Mouse (Mus musculus) kidney, embryonic 16.5 days (tissue): Measurements from ENCODE around the gene Atp5d. TPM values are rescaled to one million over a fixed set of nuclear protein-coding genes. Genes with fewer than 3 reads are reported as not detected.
"Not testable (repeated sequence)": the region's sequence is repeated elsewhere in the genome, so short reads cannot be mapped to it uniquely, and the experiment has no call there.

Experiments used
- ATAC-seq: fragments of 200-750 bp; cut with Nextera tagmentation; 2 replicates; pipeline ENCODE4 v1.8.0; 2017; ENCODE audit warnings: moderate TSS enrichment; ENCODE audit not compliant: low FRiP score, low TSS enrichment
- H3K27ac ChIP-seq: fragments of 300-500 bp; sonication (generic); 2 replicates; pipeline ENCODE4 v1.5.1; 2014; ENCODE audit warnings: low read length
- H3K27me3 ChIP-seq: fragments of 300-500 bp; sonication (generic); 2 replicates; pipeline ENCODE4 v1.6.1; 2014; ENCODE audit warnings: low read length, control low read depth, mixed read lengths; ENCODE audit not compliant: insufficient read depth
- H3K36me3 ChIP-seq: fragments of 300-500 bp; sonication (generic); 2 replicates; pipeline ENCODE4 v1.6.1; 2014; ENCODE audit warnings: low read length, control low read depth, mixed read lengths; ENCODE audit not compliant: insufficient read depth
- H3K4me1 ChIP-seq: fragments of 300-500 bp; sonication (generic); 2 replicates; pipeline ENCODE4 v1.6.1; 2014; ENCODE audit warnings: low read length, control low read depth, mixed read lengths; ENCODE audit not compliant: insufficient read depth
- H3K4me2 ChIP-seq: fragments of 300-500 bp; sonication (generic); replicated peaks from 2 replicates; pipeline ENCODE4 v1.6.1; 2014; ENCODE audit warnings: low read depth, low read length
- H3K4me3 ChIP-seq: fragments of 300-500 bp; sonication (generic); 2 replicates; pipeline ENCODE4 v1.5.1; 2014; ENCODE audit warnings: mild to moderate bottlenecking, low read length
- H3K9ac ChIP-seq: fragments of 300-500 bp; sonication (generic); replicated peaks from 2 replicates; pipeline ENCODE4 v1.6.1; 2014; ENCODE audit warnings: low read length
- H3K9me3 ChIP-seq: fragments of 300-500 bp; sonication (generic); 2 replicates; pipeline ENCODE4 v1.6.1; 2016; ENCODE audit warnings: low read length, control low read depth
- WGBS: fragments of 180-500 bp; shearing (Covaris S2); extraction: QIAGEN DNeasy Blood & Tissue Kit; methylation state at CpG from one replicate; pipeline ENCODE4 v1.1.7; 2014; 5-methylcytosine and 5-hydroxymethylcytosine counted together
- polyA plus RNA-seq: library from polyadenylated mRNA; unstranded; fragments of >200 nt; fragmentation: Nextera tagmentation; extraction: Ambion mirVana; gene quantifications from 2 replicates; pipeline ENCODE4 v1.2.1, GENCODE M21; 2015

Atp5d gene
- polyA plus RNA-seq, 1 experiment from 2014 or later: 676 TPM

DNA sequence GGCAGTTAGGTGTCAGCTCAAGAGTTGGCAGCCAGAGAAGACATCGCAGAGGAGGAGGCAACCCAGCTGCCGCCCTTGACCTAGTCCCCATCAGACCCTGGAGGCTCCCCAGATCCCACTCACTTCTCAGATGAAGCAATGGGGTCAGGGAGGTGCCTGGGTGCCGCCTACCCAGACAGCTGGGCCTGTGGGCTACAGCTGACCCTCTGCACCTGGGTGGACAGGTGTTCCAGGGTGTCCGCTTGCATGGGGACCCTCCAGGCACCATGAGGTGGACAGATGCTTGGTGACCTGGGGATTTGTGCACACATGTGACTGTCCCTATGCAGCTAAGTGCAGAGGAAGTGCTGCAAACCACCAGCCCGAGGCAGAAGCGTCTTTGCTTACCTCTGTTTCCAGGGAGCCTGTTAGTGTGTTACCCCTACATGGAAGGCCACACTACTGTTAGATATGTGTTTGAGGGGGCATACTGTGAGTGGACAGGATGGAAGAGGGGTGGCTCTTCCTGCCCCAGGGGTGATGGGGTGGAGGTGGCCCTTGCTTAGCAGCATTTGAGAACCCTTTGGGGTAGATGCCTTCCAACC is 24.4 kb downstream of the Atp5d start:
- no peaks in the 10 kb centered on the region for H3K9me3 ChIP-seq
- H3K9ac ChIP-seq: peak overlapping the region; percentile 63
- no peak for ATAC-seq
- 50% methylated on average over 6 of the region's 6 CpGs for WGBS
- H3K27me3 ChIP-seq: no peaks in the 10 kb centered on the region
- peaks cover 85% of the 10 kb centered on the region for H3K4me1 ChIP-seq
- no peaks in the 10 kb centered on the region for H3K36me3 ChIP-seq
- H3K4me3 ChIP-seq: no peak overlapping the region
- H3K27ac ChIP-seq: peak overlapping the region; percentile 99
- H3K4me2 ChIP-seq: no peak overlapping the region

DNA sequence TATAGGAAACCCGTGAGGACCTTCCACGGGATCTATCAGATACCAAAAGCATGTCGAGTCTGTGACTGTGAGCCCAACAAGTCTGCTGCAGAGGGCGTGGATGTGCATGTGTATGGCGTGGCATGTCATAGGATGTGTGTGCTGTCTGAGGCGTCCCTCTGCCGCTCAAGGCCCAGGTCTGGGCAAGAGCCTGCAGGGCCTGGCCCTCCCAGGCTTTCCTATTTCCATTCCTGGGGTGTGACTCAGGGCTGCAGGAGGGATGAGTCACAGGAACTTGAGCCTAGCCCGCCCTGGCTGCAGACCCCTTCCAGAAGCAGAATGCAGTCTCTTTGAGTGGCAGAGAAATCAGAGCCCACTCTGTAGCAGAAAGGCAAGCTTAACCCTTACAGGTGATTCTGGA is 25.3 kb downstream of the Atp5d start:
- Histone ChIP-seq H3K27me3 (no peaks in the 10 kb centered on the region), H3K27ac (no peak overlapping the region; the same call in 1 of the 2 replicates), H3K4me2 (no peak overlapping the region), H3K4me1 (peaks cover 77% of the 10 kb centered on the region), H3K36me3 (no peaks in the 10 kb centered on the region), H3K9me3 (no peaks in the 10 kb centered on the region), H3K9ac (no peak overlapping the region), H3K4me3 (no peak overlapping the region)
- WGBS: 66% methylated on average over 8 of the region's 8 CpGs
- ATAC-seq: no peak

DNA sequence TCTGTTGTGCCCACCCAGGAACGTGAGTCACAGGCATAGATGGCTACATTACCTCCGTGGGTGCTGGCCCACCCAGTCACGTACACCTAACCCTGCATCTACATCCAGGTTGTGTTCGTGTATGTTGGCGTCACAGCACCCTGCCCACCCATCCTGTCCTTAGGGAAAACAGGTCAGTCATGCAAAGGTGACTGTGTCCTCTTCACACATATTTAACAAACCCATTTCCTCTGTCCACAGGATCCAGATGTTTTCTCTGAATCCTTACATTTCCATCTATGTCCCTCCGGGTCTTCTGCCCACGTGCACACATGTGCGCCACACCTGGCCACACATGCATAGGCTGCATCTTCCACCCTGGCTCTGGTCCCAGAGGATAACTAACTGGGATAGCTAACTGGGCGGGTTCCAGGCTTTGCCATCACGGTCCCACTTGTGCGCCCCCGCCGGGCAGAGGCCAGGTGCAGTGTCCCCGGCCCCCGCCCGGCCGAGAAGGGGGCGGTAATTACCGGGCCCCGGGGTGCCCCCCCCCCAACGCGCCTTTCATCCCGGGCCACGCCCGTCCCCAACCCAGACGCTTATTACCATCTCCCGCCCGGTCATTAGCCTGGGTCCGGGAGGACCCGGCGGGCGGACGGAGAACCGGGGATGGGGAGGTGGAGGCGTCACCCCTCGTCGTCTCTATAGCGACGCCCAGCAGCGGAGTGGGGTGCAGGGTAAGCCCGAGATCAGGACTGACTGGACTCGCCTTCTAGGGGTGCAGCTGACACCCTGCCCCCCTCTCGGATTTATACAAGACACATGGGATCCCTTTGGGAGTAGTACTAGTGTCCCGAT is 25.9 kb downstream of the Atp5d start:
- H3K27ac ChIP-seq: peak overlapping the region; percentile 44
- WGBS: 8% methylated on average over 44 of the region's 44 CpGs
- no peaks in the 10 kb centered on the region; the same call in 1 of the 2 replicates for H3K36me3 ChIP-seq
- ATAC-seq: 0 out of 2 replicates have a peak, but pooled peaks have one; percentile 0
- H3K4me1 ChIP-seq: peaks cover 77% of the 10 kb centered on the region
- H3K9me3 ChIP-seq: no peaks in the 10 kb centered on the region
- peak overlapping the region; percentile 92 for H3K4me2 ChIP-seq
- peak overlapping the region; percentile 64 for H3K9ac ChIP-seq
- no peaks in the 10 kb centered on the region for H3K27me3 ChIP-seq
- peak overlapping the region; percentile 51 for H3K4me3 ChIP-seq

DNA sequence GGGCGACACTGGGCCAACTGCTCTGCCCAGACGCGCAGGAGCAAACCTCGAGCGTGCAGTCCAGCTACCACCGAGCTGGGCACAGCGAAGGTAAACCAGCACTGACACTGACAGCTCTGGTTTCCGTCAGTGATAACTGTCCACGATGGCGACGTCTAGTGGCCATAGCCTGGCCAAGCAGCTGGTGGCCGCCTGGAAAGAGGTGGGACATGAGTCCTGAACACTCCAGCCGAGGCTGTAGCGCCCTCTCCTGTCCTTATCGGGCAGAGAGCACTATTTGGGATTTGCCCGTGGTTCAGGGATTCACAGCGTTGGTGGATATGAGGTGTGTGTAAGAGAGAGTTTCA is 26.5 kb downstream of the Atp5d start:
- peak overlapping the region; percentile 92 for H3K4me2 ChIP-seq
- peak; percentile 11 for ATAC-seq
- H3K27ac ChIP-seq: peak overlapping the region; percentile 70
- 0% methylated on average over 17 of the region's 17 CpGs for WGBS
- H3K4me1 ChIP-seq: peaks cover 79% of the 10 kb centered on the region
- no peaks in the 10 kb centered on the region for H3K27me3 ChIP-seq
- peaks cover 3% of the 10 kb centered on the region for H3K36me3 ChIP-seq
- H3K4me3 ChIP-seq: peak overlapping the region; percentile 51
- no peaks in the 10 kb centered on the region for H3K9me3 ChIP-seq
- H3K9ac ChIP-seq: peak overlapping the region; percentile 64

DNA sequence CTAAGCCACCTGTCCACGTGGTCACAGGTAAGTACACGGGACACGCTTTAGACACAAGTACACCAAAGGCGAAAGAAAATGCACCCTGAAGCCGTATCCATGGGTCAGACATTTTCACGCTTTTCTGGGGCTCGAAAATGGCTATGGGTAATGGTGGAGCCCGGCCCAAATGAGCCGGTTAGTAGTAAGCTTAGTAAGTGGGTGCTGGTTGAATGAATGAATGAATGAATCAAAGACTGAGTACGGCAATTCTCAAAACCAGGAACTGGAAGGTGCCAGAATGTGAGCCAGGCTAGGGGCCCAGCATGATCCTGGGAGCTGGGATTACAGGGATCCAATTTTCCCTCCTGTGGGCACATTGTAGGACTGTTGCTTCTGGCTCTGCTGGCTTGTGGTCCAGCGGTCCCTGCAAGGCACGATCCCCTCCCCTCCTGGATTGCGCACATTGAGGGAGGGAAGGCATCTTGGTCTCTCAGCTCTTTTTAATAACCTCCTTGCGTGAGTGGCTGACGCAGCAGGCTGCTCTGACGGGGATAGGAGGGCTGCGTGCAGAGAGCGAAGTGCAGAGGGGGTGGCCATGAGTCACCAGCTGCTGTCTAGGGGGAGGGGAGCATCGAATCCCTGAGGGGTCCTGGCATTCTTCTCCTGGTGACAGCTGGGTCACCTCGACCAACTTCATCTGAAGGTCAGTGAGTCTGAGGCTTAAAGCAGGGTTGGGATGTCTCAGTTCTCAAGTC is 27.1 kb downstream of the Atp5d start, which contains the start of gene Cirbp:
Gene Cirbp (plus strand): TSS at position 594 of the 737 bp plus-strand sequence.
- H3K27ac ChIP-seq: peak within 1 kb of the TSS; percentile 90
- peak within 1 kb of the TSS; percentile 92 for H3K4me2 ChIP-seq
- H3K9me3 ChIP-seq: no peaks in the 10 kb centered on the region
- 18% methylated on average over 20 of the region's 20 CpGs for WGBS
- no peaks in the 10 kb centered on the region for H3K27me3 ChIP-seq
- H3K36me3 ChIP-seq: peaks cover 9% of the 10 kb centered on the region
- no peak for ATAC-seq
- H3K4me3 ChIP-seq: peak within 1 kb of the TSS; percentile 51
- H3K4me1 ChIP-seq: peaks cover 79% of the 10 kb centered on the region
- peak within 1 kb of the TSS; percentile 100 for H3K9ac ChIP-seq

DNA sequence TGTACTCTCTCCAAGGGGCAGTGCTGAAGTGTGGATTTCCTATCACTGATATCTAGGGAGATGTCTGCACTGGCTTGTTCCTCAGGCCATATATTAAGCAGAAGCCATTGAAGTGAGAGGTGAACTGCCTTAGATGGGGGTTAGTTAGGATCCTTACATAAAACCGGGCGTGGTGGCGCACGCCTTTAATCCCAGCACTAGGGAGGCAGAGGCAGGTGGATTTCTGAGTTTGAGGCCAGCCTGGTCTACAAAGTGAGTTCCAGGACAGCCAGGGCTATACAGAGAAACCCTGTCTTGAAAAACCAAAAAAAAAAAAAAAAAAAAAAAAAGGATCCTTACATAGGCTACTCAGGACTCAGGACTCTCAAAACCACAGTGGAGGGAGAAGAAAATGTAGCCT is 27.7 kb downstream of the Atp5d start:
- not testable (repeated sequence) for H3K27me3 ChIP-seq, H3K4me3 ChIP-seq, ATAC-seq, H3K9me3 ChIP-seq
- H3K36me3 ChIP-seq: peaks cover 15% of the 10 kb centered on the region
- WGBS: 92% methylated on average over 4 of the region's 4 CpGs
- H3K4me1 ChIP-seq: peaks cover 75% of the 10 kb centered on the region
- H3K27ac ChIP-seq: peak overlapping the region; percentile 70
- peak overlapping the region; percentile 92 for H3K4me2 ChIP-seq
- peak overlapping the region; percentile 100 for H3K9ac ChIP-seq

DNA sequence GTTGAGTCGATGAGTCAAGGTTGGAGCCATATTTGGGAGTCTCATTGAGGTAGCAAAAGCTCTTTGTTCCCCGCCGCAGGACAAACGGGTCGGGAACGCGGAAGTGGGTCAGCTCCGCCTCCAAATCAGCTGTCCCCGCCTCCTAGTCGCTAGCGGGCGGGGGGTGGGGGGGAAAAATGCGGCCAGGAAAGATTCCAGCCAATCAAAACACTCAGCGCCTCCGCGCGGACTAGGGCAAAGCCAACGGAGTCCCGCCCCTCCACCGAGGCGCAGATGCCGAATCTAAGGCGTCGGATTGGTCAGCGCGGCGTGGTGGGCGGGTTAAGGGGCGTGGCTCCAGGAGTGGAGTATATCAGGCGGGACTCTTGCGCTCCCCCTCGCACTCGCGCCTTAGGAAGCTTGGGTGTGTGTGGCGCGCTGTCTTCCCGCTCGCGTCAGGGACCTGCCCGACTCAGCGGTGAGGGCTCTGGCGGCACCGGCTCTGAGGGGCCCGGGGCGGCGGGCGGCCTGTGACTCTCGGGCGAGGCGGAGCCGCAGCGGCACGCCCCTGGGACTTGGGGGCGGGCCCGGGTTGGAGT is 29.1 kb downstream of the Atp5d start:
- Histone ChIP-seq H3K27ac (peak overlapping the region; percentile 100), H3K4me3 (peak overlapping the region; percentile 94), H3K36me3 (peaks cover 26% of the 10 kb centered on the region), H3K9me3 (no peaks in the 10 kb centered on the region), H3K4me2 (peak overlapping the region; percentile 69), H3K9ac (peak overlapping the region; percentile 100), H3K27me3 (no peaks in the 10 kb centered on the region), H3K4me1 (peaks cover 72% of the 10 kb centered on the region)
- peak; percentile 87 for ATAC-seq
- WGBS: under 1% methylated on average over 52 of the region's 55 CpGs

DNA sequence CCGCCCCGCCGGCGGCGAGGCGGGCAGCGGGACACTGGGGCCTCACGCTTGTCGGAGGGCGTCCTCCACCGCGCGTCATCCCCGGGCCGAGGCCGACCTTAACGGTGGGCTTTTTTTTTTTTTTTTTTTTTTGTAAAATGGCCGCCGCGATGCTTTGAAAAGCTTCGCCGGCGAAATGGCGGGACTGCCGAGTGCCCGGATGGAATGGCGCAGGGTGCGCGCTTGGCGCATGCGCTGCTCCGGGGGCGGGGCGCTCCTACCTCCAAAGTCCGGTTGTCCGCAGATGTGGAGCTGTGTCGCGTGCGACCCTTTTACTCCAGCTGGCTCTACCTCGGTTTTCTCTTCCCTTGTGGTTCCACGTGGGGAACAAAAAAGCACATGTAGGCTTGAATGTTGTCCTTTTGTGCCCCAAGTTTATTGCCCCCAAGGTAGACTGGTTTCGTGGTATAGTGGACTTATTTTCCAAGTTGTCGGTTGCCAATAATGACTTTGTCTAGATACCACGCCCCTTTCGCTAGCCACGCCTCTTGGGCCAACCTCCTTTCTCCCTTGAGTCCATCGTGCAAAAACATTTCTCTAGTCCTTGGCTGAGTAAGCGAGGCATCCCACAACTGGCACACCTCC is 29.7 kb downstream of the Atp5d start:
- peaks cover 68% of the 10 kb centered on the region for H3K4me1 ChIP-seq
- H3K27ac ChIP-seq: peak overlapping the region; percentile 100
- no peaks in the 10 kb centered on the region for H3K27me3 ChIP-seq
- peak overlapping the region; percentile 94 for H3K4me3 ChIP-seq
- no peaks in the 10 kb centered on the region for H3K9me3 ChIP-seq
- ATAC-seq: peak; percentile 23; the same call in 1 of the 2 replicates
- WGBS: under 1% methylated on average over 47 of the region's 48 CpGs
- H3K4me2 ChIP-seq: peak overlapping the region; percentile 69
- H3K9ac ChIP-seq: peak overlapping the region; percentile 100
- H3K36me3 ChIP-seq: peaks cover 26% of the 10 kb centered on the region

DNA sequence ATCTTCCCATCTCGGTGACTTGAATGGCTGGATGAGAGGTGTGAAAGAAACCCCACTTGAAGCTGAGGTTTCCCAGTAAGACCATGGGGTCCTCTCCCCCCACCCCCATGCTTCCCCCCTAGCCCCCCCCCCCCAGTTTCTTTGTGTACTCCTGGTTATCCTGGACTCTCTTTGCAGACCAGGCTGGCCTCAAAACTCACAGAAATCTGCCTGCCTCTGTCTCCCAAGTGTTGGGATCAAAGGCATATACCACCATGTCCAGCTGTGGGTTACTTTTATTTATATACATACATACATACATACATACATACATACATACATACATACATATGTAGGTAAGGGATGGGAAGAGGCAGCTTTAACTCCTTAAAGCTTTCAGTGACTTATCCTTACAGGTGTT is 30.6 kb downstream of the Atp5d start:
- 45% methylated on average over 1 of the region's 1 CpGs for WGBS
- no peak for ATAC-seq
- peak overlapping the region; percentile 69 for H3K4me2 ChIP-seq
- peak overlapping the region; percentile 94 for H3K4me3 ChIP-seq
- peak overlapping the region; percentile 100 for H3K27ac ChIP-seq
- H3K9ac ChIP-seq: peak overlapping the region; percentile 100
- H3K9me3 ChIP-seq: no peaks in the 10 kb centered on the region
- peaks cover 60% of the 10 kb centered on the region for H3K4me1 ChIP-seq
- H3K27me3 ChIP-seq: no peaks in the 10 kb centered on the region
- H3K36me3 ChIP-seq: peaks cover 26% of the 10 kb centered on the region
